Mouse (Mus musculus): ENCODE measurements at regions not wholly inside any gene's neighbourhood (a gene's known extent, or its start where the extent isn't known, plus 50 kb on each side); places are given as distances from the start of the nearest gene placed in this dataset.

DNA sequence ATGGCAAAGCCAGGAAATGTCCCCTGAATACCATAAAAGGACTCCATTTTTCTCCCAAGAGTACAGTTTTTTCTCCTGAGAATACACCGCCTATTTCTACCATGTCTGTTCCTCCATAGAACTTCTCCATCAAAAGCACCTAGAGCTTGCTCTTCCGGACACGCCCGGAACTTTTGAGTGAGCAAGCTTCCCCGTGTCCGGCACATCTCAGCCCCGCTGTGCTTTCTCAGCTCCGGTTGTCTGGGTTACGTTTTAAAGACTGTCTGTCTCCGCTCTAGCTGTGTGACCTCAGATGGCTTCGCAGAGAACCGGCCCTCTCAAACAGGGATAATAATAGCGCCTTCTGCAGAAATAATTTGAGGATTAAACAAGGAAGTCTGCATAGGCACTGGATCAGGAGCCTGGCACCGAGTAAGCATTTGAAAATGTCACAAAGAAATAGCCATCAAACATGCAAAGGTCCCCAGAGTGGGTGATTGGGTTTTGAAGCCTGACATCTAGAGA, 122.8 kb downstream of the Ddx11 start:
- no peak for TF ChIP-seq E2F4 (IDR thresholded peaks at IDR 0.05; ENCODE audit: insufficient read depth)
- no peak for TF ChIP-seq POLR2A (IDR thresholded peaks at IDR 0.05; ENCODE audit: insufficient read length, low read depth)
- no peak for TF ChIP-seq USF1 (IDR thresholded peaks at IDR 0.05; ENCODE audit: low read depth)
- TF ChIP-seq POLR2AphosphoS2 (IDR thresholded peaks at IDR 0.05; ENCODE audit: insufficient read length, low read depth), result no peak
- TF ChIP-seq REST (IDR thresholded peaks at IDR 0.05; ENCODE audit: insufficient read depth, insufficient read length), result no peak
- no peak for TF ChIP-seq TCF12 (IDR thresholded peaks at IDR 0.05; ENCODE audit: insufficient read depth, poor library complexity, severe bottlenecking)
- TF ChIP-seq CEBPB (IDR thresholded peaks at IDR 0.05; ENCODE audit: insufficient read depth, poor library complexity, severe bottlenecking), result no peak
